Mouse (Mus musculus) brain, embryonic 14.5 days (tissue): ENCODE measurements around the gene Itprid1.

Experiments used
- CTCF ChIP-seq: fragments of 200-500 bp; IDR thresholded peaks from 2 replicates; pipeline ENCODE4 v1.5.1; 2012; ENCODE audit warnings: inconsistent platforms, mild to moderate bottlenecking, moderate library complexity, borderline replicate concordance; ENCODE audit not compliant: insufficient read depth, insufficient read length; ENCODE audit errors: extremely low read depth
- POLR2A ChIP-seq: fragments of 200-500 bp; IDR thresholded peaks from 2 replicates; pipeline ENCODE4 v1.6.1; 2012; ENCODE audit warnings: mild to moderate bottlenecking, inconsistent platforms, borderline replicate concordance; ENCODE audit not compliant: poor library complexity, insufficient read depth, insufficient read length, severe bottlenecking; ENCODE audit errors: extremely low read depth

- no peak for TF ChIP-seq POLR2A
- TF ChIP-seq CTCF: no peak
Measured at GRCm38 (mm10) chr6:55920282-55920720, 83.6 kb downstream of the Itprid1 start.
